Mouse (Mus musculus): ENCODE data around the gene Prss46. TPM values are rescaled to one million over a fixed set of nuclear protein-coding genes. Genes with fewer than 3 reads are reported as not detected.

The Prss46 gene
- total RNA-seq, 2 experiments from 2014 or later = not detected

DNA sequence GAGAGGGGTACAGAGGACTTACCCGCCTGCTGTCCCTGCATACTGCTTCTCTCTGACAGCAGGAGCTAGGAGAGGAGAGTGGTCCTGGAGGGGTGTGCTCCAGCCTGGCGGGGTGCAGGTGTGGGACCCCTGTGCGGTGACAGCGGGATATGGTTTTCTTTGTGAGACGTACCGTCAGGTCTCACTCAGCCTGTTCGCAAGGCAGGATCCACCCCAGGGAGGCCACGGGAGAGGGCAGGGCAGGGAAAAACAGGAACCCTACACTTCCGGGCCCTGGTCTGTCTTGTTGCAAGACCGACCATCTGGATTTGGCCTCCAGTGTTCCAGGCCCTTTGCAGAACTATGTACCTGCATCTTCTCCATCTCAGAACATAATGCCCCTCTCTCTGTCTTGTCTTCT is 49.1 kb downstream of the Prss46 start:
- intact Hi-C loops (cut with DNase I) = no loop called here
- no peak for DNase-seq

DNA sequence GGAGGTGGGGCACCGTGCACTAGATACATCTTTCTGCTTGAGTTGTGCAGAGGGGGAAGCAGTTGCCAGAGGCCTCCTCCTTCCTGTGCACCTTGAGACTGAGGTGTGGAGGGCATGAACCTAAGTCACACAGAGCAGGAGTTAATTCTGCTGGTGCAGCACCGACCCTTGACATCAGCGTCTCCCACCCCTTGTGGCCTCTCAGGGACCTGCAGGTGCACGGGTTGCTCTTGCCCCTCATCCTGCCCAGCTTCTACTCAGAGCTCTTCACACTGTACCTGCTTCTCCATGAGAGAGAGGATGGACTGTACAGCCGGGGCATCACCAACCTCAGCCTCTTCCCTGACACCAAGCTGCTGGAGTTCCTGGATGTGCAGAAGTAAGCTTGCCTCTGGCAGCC is 51.2 kb downstream of the Prss46 start:
- intact Hi-C loops (cut with DNase I) = no loop called here

DNA sequence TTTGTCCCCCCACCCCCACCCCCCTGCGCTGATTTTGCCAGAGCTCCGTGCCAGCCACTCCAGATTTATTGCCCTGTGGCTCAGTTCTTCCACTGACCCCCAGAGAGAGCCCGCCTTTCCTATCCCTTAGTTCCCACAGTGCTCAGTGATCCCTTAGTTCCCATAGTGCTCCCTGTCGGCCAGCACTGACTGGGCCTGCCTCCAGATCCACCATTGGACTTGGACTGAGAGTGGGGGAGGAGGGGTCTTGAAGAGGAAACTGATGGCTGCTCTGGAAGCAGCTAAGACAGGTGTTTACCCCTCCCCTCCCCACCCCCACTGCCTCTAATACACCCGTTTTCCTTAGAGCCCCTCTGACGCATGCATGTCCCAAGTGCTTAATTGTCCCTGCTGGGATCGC is 51.7 kb downstream of the Prss46 start:
- intact Hi-C loops (cut with DNase I) = no loop called here
- DNase-seq = no peak

More for the DNA sequence above, 51.2 kb downstream of the Prss46 start:
- no peak for DNase-seq

DNA sequence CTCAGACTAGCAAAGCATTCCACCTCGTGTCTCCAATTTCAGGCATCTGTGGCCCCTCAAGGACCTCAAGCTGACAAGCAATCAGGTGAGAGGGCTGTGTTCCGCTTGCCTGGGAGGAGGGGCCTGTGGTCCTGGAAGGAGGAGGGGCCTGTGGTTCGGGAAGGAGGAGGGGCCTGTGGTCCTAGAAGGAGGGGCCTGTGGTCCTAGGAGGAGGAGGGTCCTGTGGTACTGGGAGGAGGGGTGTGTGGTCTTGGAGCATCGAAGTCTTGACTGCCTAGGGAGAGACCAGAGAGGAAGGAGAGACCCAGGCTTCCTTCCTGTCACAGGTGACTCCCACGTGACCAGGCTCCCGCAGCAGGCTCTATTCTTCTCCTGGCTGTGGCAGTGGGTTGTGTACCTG is 52.3 kb downstream of the Prss46 start:
- no peak for DNase-seq
- intact Hi-C loops (cut with DNase I) = no loop called here

DNA sequence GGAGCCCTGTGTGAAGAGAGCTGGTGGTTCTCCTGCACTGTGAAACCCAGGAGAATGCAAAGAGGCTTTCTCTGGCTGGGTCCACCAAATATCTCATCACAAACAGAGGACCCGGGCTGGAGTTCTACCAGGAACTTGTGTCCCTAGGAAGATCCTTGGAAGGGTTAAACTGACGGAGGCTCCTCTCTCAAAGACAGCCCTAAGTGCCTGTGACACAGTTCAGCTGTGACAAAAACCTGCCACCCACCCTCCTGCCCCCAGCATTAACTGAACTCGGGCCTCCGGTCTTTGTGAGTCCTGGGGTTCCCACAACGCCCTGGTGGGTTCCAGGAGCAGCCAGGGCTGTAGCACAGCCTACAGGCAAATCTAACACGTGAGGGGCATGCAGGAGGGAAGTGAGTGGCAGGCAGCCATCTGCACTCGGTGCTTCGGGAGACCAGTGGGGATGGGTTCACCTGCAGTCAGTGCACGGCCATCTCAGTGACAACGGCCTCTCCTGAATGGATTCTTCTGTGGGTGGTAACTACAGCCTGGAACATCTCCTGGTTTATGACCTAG is 55.2 kb downstream of the Prss46 start:
- DNase-seq = no peak
- intact Hi-C loops (cut with DNase I) = no loop called here

DNA sequence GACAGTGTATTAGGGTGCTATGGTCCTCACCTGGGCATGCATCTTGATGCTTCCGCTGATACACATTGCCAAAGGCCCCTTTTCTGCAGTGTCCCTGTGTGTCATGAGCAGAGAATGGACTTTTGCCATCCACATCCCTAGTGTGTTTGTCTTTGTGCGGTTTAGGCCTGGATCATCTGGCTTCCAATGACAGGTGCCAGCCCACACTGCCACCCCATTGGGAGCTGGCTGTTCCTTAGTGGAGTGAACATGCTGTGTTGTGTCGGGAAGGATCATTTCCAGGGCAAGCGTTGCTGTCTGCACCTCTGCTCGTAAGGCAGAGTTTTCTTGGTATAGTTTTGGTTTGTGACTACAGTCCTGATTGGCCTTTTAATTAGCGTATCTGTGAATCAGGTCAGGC is 56.9 kb downstream of the Prss46 start:
- DNase-seq = no peak
- intact Hi-C loops (cut with DNase I) = no loop called here

DNA sequence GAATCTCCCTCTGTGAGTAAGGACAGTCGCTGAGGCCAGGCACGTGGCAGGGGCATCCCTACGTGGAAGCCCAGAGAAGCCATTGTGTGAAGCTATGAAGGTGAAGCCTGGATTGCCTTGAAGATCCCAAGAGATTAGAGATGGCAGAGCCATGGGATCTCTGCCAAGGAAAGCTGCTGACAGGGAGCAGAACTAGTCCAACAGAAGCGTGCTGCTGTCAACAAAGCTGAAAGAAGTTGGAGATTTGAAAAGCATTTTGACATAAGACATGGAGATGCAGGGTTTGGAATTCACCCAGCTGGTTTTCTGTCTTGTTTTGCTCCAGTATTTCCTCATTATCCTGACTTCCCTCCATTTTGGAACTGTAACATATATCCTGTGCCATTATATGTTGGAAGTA is 58.0 kb downstream of the Prss46 start:
- intact Hi-C loops (cut with DNase I) = no loop called here
- no peak for DNase-seq

Other genes starting within 250 kb of the Prss46 start
- gene Nradd, start 220.1 kb upstream of the Prss46 start, total RNA-seq (2021) = 1 to 10 TPM in 1 of 2 experiments, under 1 TPM in 1; 0.92 to 1.2 TPM
- 10 to 100 TPM in 1 of 2 experiments, 1 to 10 TPM in 1; 9.5 to 11.0 TPM for gene Nbeal2, start 190.3 kb upstream of the Prss46 start, total RNA-seq (2021)
- 10 to 100 TPM; 60.6 to 66.9 TPM for gene Ccdc12, start 188.0 kb upstream of the Prss46 start, total RNA-seq (2021)
- gene Myl3, start 102.6 kb upstream of the Prss46 start, total RNA-seq (2021) = over 10,000 TPM; 10,942 to 11,353 TPM
- gene Pth1r, start 97.4 kb upstream of the Prss46 start, total RNA-seq (2021) = 1 to 10 TPM; 6.5 to 6.6 TPM
- not detected for gene Prss42, start 46.3 kb upstream of the Prss46 start, total RNA-seq (2021)
- not detected for gene Prss44, start 30.5 kb upstream of the Prss46 start, total RNA-seq (2021)
- gene Prss43, start 17.8 kb upstream of the Prss46 start, total RNA-seq (2021) = not detected
- gene Prss45, start 9.9 kb upstream of the Prss46 start, total RNA-seq (2021) = not detected
- not detected for gene Prss50, start 13.5 kb downstream of the Prss46 start, total RNA-seq (2021)
- 10 to 100 TPM; 15.3 to 15.5 TPM for gene Als2cl, start 35.4 kb downstream of the Prss46 start, total RNA-seq (2021)
- gene Tmie, start 35.6 kb downstream of the Prss46 start, total RNA-seq (2021) = 1 to 10 TPM; 1.2 to 1.3 TPM
- gene Fam240a, start 72.4 kb downstream of the Prss46 start, total RNA-seq (2021) = not detected
- not detected for gene Tdgf1, start 101.7 kb downstream of the Prss46 start, total RNA-seq (2021)
- gene Lrrc2, start 107.0 kb downstream of the Prss46 start, total RNA-seq (2021) = 100 to 1,000 TPM; 213 to 241 TPM
- 1 to 10 TPM; 2.3 to 4.3 TPM for gene Rtp3, start 146.1 kb downstream of the Prss46 start, total RNA-seq (2021)
- gene Ltf, start 174.8 kb downstream of the Prss46 start, total RNA-seq (2021) = under 1 TPM; 0.75 to 0.84 TPM
- gene Ccrl2, start 213.0 kb downstream of the Prss46 start, total RNA-seq (2021) = 10 to 100 TPM; 14.3 to 21.1 TPM